Mouse (Mus musculus) liver, embryonic 15.5 days (tissue): ENCODE results near the gene Uso1. TPM values are rescaled to one million over a fixed set of nuclear protein-coding genes. Genes with fewer than 3 reads are reported as not detected.
A peak's percentile ranks its signal among the peaks of the same experiment; 100 is the strongest.
"Not testable (repeated sequence)": the region's sequence is repeated elsewhere in the genome, so short reads cannot be mapped to it uniquely, and the experiment has no call there.

Experiments
- ATAC-seq: fragments of 200-750 bp; cut with Nextera tagmentation; 2 replicates; pipeline ENCODE4 v1.8.0; 2017; ENCODE audit warnings: moderate number of reproducible peaks, mild to moderate bottlenecking, moderate library complexity; ENCODE audit not compliant: insufficient read depth
- H3K27ac ChIP-seq: fragments of 300-500 bp; sonication (generic); replicated peaks from 2 replicates; pipeline ENCODE4 v1.5.1; 2015; ENCODE audit warnings: mild to moderate bottlenecking, inconsistent platforms
- H3K27me3 ChIP-seq: fragments of 300-500 bp; sonication (generic); 2 replicates; pipeline ENCODE4 v1.6.1; 2015; ENCODE audit warnings: mild to moderate bottlenecking, inconsistent platforms
- H3K36me3 ChIP-seq: fragments of 300-500 bp; sonication (generic); replicated peaks from 2 replicates; pipeline ENCODE4 v1.6.1; 2015; ENCODE audit warnings: moderate library complexity, mild to moderate bottlenecking, inconsistent platforms
- H3K4me1 ChIP-seq: fragments of 300-500 bp; sonication (generic); replicated peaks from 2 replicates; pipeline ENCODE4 v1.6.1; 2015; ENCODE audit warnings: inconsistent platforms
- H3K4me2 ChIP-seq: fragments of 300-500 bp; sonication (generic); 2 replicates; pipeline ENCODE4 v1.6.1; 2015; ENCODE audit warnings: moderate library complexity, mild to moderate bottlenecking, inconsistent platforms
- H3K4me3 ChIP-seq: fragments of 300-500 bp; sonication (generic); replicated peaks from 2 replicates; pipeline ENCODE4 v1.5.1; 2015; ENCODE audit warnings: mild to moderate bottlenecking, inconsistent platforms
- H3K9ac ChIP-seq: fragments of 300-500 bp; sonication (generic); 2 replicates; pipeline ENCODE4 v1.6.1; 2015; ENCODE audit warnings: moderate library complexity, mild to moderate bottlenecking, inconsistent platforms
- H3K9me3 ChIP-seq: fragments of 300-500 bp; sonication (generic); replicated peaks from 2 replicates; pipeline ENCODE4 v1.6.1; 2016; ENCODE audit warnings: inconsistent platforms
- WGBS: fragments of 180-500 bp; shearing (Covaris S2); methylation state at CpG from one replicate; pipeline ENCODE4 v1.1.7; 2015; ENCODE audit warnings: mixed read lengths; ENCODE audit not compliant: insufficient replicate concordance; 5-methylcytosine and 5-hydroxymethylcytosine counted together
- polyA plus RNA-seq: library from polyadenylated mRNA; unstranded; fragments of >200 nt; fragmentation: Nextera tagmentation; extraction: Ambion mirVana; gene quantifications from 2 replicates; pipeline ENCODE4 v1.2.1, GENCODE M21; 2015

Gene Uso1
- polyA plus RNA-seq, 1 experiment from 2014 or later: 20.2 TPM

GRCm38 (mm10) chr5:92127751-92128150 lies 10.0 kb upstream of the Uso1 start:
- H3K9me3 ChIP-seq: 0 out of 2 replicates have a peak, but pooled peaks cover under 1% of the 10 kb centered on the region
- peaks cover 52% of the 10 kb centered on the region for H3K4me1 ChIP-seq
- no peak for ATAC-seq
- H3K4me2 ChIP-seq: peak overlapping the region; percentile 74
- H3K4me3 ChIP-seq: peak overlapping the region; percentile 64
- no peaks in the 10 kb centered on the region for H3K27me3 ChIP-seq
- 81% methylated on average over 10 of the region's 10 CpGs for WGBS
- H3K27ac ChIP-seq: peak overlapping the region; percentile 96
- peak overlapping the region; percentile 73 for H3K9ac ChIP-seq
- H3K36me3 ChIP-seq: peaks cover 20% of the 10 kb centered on the region

- Histone ChIP-seq H3K4me1 (peaks cover 60% of the 10 kb centered on the region), H3K4me2 (peak overlapping the region; percentile 74), H3K4me3 (peak overlapping the region; percentile 64), H3K27me3 (no peaks in the 10 kb centered on the region), H3K27ac (peak overlapping the region; percentile 96), H3K9ac (peak overlapping the region; percentile 73), H3K9me3 (no peaks in the 10 kb centered on the region), H3K36me3 (peaks cover 20% of the 10 kb centered on the region)
- WGBS: 18% methylated on average over 8 of the region's 8 CpGs
- peak; percentile 87 for ATAC-seq
Observed at GRCm38 (mm10) chr5:92128570-92128969, 9.2 kb upstream of the Uso1 start.

GRCm38 (mm10) chr5:92129321-92129768 lies 8.4 kb upstream of the Uso1 start:
- peaks cover 66% of the 10 kb centered on the region for H3K4me1 ChIP-seq
- no peaks in the 10 kb centered on the region for H3K27me3 ChIP-seq
- ATAC-seq: no peak
- H3K4me2 ChIP-seq: peak overlapping the region; percentile 74
- no peaks in the 10 kb centered on the region for H3K9me3 ChIP-seq
- peak overlapping the region; percentile 96 for H3K27ac ChIP-seq
- 55% methylated on average over 1 of the region's 1 CpGs for WGBS
- peaks cover 20% of the 10 kb centered on the region for H3K36me3 ChIP-seq
- H3K4me3 ChIP-seq: peak overlapping the region; percentile 64
- peak overlapping the region; percentile 53; the same call in 1 of the 2 replicates for H3K9ac ChIP-seq

GRCm38 (mm10) chr5:92130040-92130682 lies 7.6 kb upstream of the Uso1 start:
- H3K27ac ChIP-seq: no peak overlapping the region

DNA sequence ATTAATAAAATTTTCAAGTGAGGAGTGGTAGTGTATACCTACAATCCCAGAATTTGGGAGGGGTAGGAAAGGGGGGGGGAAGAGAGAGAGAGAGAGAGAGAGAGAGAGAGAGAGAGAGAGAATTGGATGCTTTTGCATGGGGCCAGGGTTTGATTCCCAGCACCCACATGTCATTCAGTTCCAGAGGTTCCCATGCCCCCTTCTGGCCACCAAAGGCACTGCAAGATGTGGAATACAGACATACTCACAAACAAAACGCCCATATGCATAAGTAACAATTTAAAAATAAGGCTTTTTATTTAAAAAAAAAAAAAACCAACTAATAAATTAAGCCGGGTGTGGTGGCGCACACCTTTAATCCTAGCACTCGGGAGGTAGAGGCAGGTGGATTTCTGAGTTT lies 5.6 kb upstream of the Uso1 start:
- H3K27me3 ChIP-seq: no peaks in the 10 kb centered on the region
- peak overlapping the region; percentile 42 for H3K4me3 ChIP-seq
- no peak overlapping the region for H3K27ac ChIP-seq
- H3K36me3 ChIP-seq: peaks cover 20% of the 10 kb centered on the region
- no peak overlapping the region for H3K9ac ChIP-seq
- ATAC-seq: no peak
- no peaks in the 10 kb centered on the region for H3K9me3 ChIP-seq
- peak overlapping the region; percentile 55 for H3K4me2 ChIP-seq
- peaks cover 74% of the 10 kb centered on the region for H3K4me1 ChIP-seq
- 91% methylated on average over 4 of the region's 4 CpGs for WGBS

More at GRCm38 (mm10) chr5:92130040-92130682, 7.6 kb upstream of the Uso1 start:
- H3K9ac ChIP-seq: no peak overlapping the region
- H3K4me3 ChIP-seq: peak overlapping the region; percentile 64; the same call in 1 of the 2 replicates
- no peak for ATAC-seq
- peak overlapping the region; percentile 74; the same call in 1 of the 2 replicates for H3K4me2 ChIP-seq
- WGBS: 79% methylated on average over 6 of the region's 6 CpGs
- no peaks in the 10 kb centered on the region for H3K9me3 ChIP-seq
- no peaks in the 10 kb centered on the region for H3K27me3 ChIP-seq
- H3K36me3 ChIP-seq: peaks cover 20% of the 10 kb centered on the region
- H3K4me1 ChIP-seq: peaks cover 69% of the 10 kb centered on the region

- H3K27me3 ChIP-seq, ATAC-seq, H3K9me3 ChIP-seq: not testable (repeated sequence)
- H3K4me3 ChIP-seq: peak overlapping the region; percentile 42
- H3K27ac ChIP-seq: peak overlapping the region; percentile 72
- 0 out of 2 replicates have a peak overlapping the region, but pooled peaks have one; percentile 2 for H3K9ac ChIP-seq
- H3K4me1 ChIP-seq: peaks cover 68% of the 10 kb centered on the region
- peaks cover 20% of the 10 kb centered on the region for H3K36me3 ChIP-seq
- peak overlapping the region; percentile 55 for H3K4me2 ChIP-seq
- 67% methylated on average over 4 of the region's 4 CpGs for WGBS
Observed at GRCm38 (mm10) chr5:92133006-92133405, 4.7 kb upstream of the Uso1 start.

GRCm38 (mm10) chr5:92134934-92135333 lies 2.8 kb upstream of the Uso1 start:
- Histone ChIP-seq H3K36me3 (peaks cover 16% of the 10 kb centered on the region), H3K4me1 (peaks cover 67% of the 10 kb centered on the region), H3K4me3 (no peak overlapping the region), H3K4me2 (no peak overlapping the region), H3K9me3 (no peaks in the 10 kb centered on the region), H3K9ac (no peak overlapping the region), H3K27me3 (no peaks in the 10 kb centered on the region), H3K27ac (no peak overlapping the region)
- ATAC-seq: no peak
- WGBS: 63% methylated on average over 3 of the region's 3 CpGs

- peak overlapping the region; percentile 66 for H3K9ac ChIP-seq
- no peak for ATAC-seq
- H3K4me2 ChIP-seq: peak overlapping the region; percentile 91
- no peaks in the 10 kb centered on the region for H3K9me3 ChIP-seq
- H3K27me3 ChIP-seq: no peaks in the 10 kb centered on the region
- H3K27ac ChIP-seq: peak overlapping the region; percentile 82; the same call in 1 of the 2 replicates
- peaks cover 62% of the 10 kb centered on the region for H3K4me1 ChIP-seq
- H3K4me3 ChIP-seq: peak overlapping the region; percentile 87
- peaks cover 4% of the 10 kb centered on the region for H3K36me3 ChIP-seq
- WGBS: 54% methylated on average over 9 of the region's 9 CpGs
Observed at GRCm38 (mm10) chr5:92136536-92137238, 1.1 kb upstream of the Uso1 start.

- Histone ChIP-seq H3K4me1 (peaks cover 59% of the 10 kb centered on the region), H3K27me3 (no peaks in the 10 kb centered on the region), H3K9me3 (no peaks in the 10 kb centered on the region), H3K27ac (peak overlapping the region; percentile 85), H3K9ac (peak overlapping the region; percentile 94), H3K4me2 (peak overlapping the region; percentile 91), H3K36me3 (no peaks in the 10 kb centered on the region), H3K4me3 (peak overlapping the region; percentile 87)
- peak; percentile 69 for ATAC-seq
- under 1% methylated on average over 43 of the region's 43 CpGs for WGBS
Observed at GRCm38 (mm10) chr5:92138093-92138621, 419 bp downstream of the Uso1 start.

DNA sequence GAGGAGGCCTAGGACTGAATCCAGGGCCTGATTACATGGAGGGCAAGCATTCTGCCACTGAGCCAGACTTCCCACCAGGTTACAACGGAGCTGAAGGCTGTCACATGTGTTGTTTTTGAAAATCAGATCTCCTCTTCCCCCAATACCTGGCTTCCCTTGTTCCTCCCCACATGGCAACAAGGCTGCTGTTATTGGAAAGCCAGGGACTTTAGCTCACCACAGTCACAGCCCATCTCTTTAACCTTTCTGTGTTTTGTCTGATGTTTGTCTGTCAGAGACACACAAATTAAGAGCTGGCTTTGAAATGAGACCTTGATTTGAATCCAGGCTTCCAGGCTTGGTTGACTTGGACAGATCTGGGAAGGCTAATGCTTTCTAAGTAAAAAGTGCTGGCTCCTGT lies 1.5 kb downstream of the Uso1 start:
- 22% methylated on average over 1 of the region's 1 CpGs for WGBS
- no peaks in the 10 kb centered on the region for H3K36me3 ChIP-seq
- no peaks in the 10 kb centered on the region for H3K27me3 ChIP-seq
- H3K9ac ChIP-seq: peak overlapping the region; percentile 26; the same call in 1 of the 2 replicates
- H3K27ac ChIP-seq: 0 out of 2 replicates have a peak overlapping the region, but pooled peaks have one; percentile 0
- ATAC-seq: no peak
- no peaks in the 10 kb centered on the region for H3K9me3 ChIP-seq
- H3K4me2 ChIP-seq: peak overlapping the region; percentile 91
- peaks cover 56% of the 10 kb centered on the region for H3K4me1 ChIP-seq
- peak overlapping the region; percentile 87 for H3K4me3 ChIP-seq

DNA sequence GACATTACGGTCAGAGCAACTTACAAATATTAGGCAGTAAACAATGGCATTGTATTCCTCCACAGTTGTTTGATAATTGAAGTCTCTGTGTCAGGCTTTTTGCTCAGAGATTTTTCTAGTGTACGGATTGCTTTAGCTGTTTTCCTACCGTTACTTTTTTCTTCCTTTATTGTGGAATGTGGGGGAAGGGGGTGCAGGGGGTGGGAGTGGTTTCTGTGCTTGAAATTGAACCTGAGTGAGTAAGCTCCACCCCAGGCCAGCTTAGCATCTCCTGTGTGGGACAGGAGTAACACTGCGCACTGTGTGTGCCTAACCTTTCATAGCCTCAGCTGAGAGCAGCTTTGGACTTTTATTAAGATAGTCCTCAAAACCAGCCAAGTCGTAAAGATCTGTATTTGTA lies 4.0 kb downstream of the Uso1 start:
- peaks cover 54% of the 10 kb centered on the region for H3K4me1 ChIP-seq
- no peak overlapping the region for H3K4me2 ChIP-seq
- H3K4me3 ChIP-seq: no peak overlapping the region
- no peak for ATAC-seq
- H3K27me3 ChIP-seq: no peaks in the 10 kb centered on the region
- WGBS: 76% methylated on average over 5 of the region's 5 CpGs
- H3K9ac ChIP-seq: no peak overlapping the region
- no peak overlapping the region for H3K27ac ChIP-seq
- no peaks in the 10 kb centered on the region for H3K9me3 ChIP-seq
- H3K36me3 ChIP-seq: no peaks in the 10 kb centered on the region
